Mouse (Mus musculus): ENCODE measurements around the gene Hmcn1.

The Hmcn1 gene

DNA sequence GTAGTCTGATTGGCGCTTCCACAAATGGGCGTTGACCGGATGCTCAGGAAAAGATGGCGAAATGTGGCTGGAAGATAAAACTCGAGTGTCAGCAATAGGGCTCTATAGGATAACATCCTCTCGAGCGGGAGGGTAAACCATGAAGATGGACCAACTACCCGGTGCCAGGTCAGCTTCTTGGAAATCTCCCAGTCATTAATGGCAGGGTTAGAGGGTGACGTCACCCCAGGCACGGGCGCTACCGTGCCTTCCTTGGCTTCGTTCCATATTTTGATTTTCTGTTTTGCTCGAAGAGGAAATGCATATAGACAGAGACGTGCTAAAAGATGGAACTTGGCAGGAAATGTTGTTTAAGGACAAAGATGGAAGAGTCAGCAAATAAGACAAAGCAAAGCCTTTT lies 312.2 kb downstream of the Hmcn1 start:
- DNase-seq (ENCODE audit: inconsistent age in 2 of 2, low spot score in 1 of 2) = peak in 1 of 2 experiments; percentile 32

DNA sequence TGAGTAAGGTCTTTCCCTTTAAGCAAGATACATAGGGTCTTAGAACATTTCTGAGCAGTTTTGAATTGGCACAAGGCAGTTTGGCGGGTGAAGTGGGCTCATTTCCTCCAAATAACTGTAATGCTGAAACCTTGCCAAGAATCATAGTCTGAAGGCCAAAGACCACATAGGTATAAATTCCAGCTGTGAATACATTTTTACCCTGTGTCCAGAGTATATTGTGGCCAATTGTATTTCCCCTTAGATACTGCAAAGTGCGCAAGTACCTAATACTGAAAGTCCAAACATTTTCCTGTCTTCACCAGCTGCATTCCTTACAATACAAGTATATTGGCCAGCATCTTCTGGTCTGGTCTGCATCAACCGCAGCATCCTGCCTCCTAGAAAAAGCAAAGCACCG lies 312.9 kb downstream of the Hmcn1 start:
- DNase-seq (ENCODE audit: inconsistent age in 2 of 2, low spot score in 1 of 2) = peak in 1 of 2 experiments; percentile 27

DNA sequence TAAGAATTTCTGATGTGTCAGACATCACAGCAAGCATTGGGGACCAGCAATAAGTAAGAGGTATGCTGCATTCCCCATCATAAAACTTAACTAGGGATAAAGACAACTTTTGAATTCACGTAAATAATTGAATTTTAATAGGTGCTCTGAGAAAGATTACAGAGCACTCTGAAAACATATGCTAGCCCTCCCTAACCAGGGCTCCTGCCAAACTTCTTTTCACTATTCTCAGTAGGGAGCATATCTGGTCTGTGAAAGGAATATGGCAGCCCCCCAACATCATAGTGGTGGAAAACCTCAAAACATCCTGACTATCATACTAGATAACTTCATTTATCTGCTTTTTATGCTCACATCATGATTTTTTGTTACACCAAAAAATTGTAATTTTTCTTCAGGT lies 347.9 kb downstream of the Hmcn1 start:
- no peak for DNase-seq (ENCODE audit: inconsistent age in 2 of 2, low spot score in 1 of 2)

DNA sequence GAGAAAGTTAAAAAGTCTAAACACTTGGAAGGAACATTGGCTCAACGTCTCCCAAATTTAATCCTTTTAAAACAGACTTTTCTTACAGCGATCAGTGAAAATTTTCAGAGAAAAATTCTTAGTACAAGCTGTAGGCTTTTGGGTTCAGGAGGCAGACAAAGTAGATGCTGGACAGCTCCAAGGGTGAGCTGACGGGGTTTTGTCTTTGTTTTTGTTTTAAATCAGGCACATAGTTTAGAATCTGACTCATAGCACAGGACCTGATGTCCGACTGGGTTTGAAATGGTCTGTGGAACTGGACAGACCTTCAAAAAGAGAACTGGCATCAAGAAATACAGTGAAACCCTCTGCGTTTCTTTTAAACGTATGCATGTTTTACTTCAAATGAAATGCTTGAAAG lies 353.7 kb downstream of the Hmcn1 start:
- DNase-seq (ENCODE audit: inconsistent age in 2 of 2, low spot score in 1 of 2) = peak; percentile 8 to 47

DNA sequence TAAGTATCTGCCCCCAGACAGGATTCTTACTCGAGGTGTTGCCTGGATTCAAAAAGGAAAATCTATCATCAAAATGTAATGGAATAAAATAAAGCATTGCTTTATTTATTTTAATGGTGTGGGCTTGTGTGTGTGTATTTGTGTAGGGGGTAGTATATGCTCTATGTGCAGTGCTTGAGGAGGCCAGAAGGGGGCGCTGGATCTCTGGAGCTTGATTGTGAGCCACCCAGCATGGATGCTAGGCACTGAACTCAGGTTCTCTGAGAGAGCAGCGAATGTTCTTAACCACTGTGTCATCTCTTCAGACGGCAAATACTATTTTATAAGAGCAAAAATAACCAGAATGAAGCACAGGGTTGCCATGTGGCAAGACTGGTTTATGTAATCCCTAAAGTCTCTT lies 360.7 kb downstream of the Hmcn1 start:
- no peak for DNase-seq (ENCODE audit: inconsistent age in 2 of 2, low spot score in 1 of 2)

DNA sequence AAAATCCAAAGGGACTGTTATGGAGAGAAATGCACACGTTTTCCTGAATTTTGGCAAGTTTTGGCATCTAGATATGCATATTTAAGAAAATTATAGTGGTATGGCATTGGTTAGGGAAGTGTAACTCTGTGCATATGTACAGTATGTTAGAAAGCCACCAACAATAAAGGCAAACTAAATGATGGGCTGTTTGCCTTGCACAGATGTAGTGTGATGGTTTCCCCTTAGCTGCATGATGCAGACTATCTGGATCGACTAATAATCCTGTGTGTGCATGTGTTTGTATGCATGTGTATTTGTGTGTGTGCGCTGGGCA lies 361.4 kb downstream of the Hmcn1 start:
- DNase-seq (ENCODE audit: inconsistent age in 2 of 2, low spot score in 1 of 2) = no peak

DNA sequence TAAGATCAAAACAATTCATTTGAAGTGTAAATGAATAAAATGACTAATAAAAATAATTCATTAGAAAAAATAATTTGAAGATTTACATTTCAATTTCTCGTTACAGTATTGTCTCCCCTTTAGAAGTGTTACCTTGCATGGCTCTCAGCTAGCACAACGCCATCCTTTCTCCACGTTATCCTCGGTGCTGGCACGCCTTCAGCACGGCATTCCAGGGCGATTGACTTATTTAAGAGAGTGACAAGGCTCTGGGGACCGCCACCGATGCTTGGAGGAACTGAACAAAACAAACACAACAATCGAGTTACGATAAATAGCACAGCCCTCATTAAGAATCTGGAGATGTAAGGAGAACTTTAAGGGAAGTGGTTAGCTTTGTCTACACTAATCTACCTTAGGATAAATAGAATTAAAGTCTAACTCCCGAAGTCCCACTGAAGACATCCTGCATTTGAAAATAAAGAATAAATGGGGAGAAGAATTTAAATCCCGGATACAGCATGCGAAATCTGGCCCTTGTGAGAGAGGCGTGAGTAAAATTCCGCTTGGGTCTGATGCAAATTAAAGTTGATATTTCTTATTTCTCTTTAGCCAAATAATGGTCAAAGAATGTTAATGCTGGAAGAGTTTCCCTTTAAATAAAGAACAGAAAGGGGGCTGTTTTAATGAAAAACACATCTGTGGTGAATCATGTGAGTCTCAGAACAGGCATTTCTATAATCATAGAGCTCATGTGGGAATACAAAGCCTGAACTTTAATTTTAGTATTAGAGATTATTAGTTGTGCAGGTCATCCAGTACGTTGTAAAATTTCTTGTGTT lies 362.0 kb downstream of the Hmcn1 start:
- no peak for DNase-seq (ENCODE audit: inconsistent age in 2 of 2, low spot score in 1 of 2)

DNA sequence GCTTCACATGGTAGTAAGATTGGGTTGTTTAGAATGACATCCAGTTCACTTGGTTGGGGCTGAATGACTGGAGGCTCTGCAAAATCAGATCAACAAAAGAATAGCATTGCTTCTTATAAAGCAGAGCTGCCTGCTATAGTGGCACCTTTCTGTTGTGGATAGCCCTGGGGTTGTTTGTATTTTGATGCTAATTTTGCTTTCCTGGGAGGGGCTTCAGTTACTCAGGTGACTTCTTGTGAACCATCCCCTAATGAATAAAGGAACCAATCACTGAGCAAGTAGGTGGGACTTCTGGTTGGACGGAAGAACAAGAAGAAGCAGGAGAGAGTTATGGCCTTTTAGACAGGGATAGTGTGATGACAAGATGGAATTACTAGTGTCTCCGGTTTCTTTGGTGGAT lies 370.0 kb downstream of the Hmcn1 start:
- no peak for DNase-seq (ENCODE audit: inconsistent age in 2 of 2, low spot score in 1 of 2)

DNA sequence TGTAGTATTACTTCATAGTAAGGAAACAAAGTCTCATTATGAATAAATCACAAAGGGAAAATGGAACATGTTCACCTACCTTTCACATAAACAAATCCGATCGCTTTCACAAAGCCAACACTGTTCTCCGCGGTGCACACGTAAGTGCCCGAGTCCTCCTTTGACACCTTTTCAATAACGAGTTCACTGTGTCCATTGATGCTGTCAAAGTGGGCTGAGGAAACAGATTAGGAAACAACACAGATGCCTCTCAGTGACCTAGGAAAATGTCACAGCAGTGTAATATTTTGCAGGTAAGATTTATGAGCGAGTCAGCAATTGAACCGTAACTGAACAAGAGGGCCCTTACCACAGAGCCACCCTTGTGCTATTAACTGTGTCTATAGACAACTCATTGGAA lies 382.7 kb downstream of the Hmcn1 start:
- DNase-seq (ENCODE audit: inconsistent age in 2 of 2, low spot score in 1 of 2) = no peak

DNA sequence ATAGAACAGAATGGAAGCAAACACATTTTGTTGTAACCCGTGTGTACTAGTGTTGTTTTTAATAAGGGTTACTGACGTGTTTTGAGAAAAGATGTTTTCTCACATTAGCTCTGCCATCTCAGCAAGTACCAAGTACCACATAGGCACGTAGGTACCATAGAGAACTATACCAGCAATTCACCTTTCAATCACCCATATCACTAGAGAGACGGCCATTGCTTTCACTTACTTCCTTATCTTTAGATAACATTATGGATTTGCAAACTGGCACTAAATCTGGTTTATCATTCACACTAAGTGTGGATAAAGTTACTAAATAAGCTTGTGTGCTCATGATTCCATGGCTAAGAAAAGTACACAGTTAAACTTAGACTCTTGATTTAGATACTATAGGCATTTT lies 387.1 kb downstream of the Hmcn1 start:
- no peak for DNase-seq (ENCODE audit: inconsistent age in 2 of 2, low spot score in 1 of 2)

DNA sequence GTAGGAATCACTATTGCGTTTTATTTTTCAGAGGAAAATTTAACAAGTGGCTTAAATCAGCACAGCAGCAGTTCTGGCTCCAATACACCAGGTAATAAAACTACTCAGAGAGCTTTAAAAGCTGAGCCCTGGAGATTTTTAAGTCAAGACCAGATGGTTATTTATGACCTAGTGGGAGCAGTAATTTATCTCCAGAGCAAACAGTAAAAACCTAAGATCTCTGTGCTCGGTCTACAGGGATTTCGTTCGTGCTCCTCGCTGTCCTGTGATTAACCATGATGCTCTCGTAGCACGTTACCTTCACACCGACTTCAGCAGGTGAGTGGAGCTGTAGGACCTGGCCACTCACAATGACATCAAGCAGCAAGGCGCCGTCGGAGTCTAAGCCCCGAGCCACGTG lies 399.6 kb downstream of the Hmcn1 start:
- DNase-seq (ENCODE audit: inconsistent age in 2 of 2, low spot score in 1 of 2) = no peak

DNA sequence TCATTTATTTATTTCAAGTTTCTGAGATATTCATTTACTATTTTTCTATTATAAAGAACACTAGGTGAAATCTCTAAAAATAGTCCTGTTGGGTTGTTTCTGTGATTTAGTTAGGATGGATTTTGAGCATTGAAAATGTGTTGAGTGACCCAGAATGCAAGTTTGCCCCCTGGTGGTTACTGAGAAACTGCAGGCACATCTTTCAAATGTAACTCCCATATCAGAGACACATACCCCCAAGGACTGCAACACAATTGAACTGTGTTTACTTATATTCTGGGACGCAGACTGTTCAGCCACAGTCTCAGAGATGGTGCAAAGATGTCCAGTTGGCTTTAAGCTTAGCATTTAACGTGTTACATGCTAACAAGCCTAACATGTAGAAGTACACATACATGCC lies 402.0 kb downstream of the Hmcn1 start:
- peak; percentile 28 to 80 for DNase-seq (ENCODE audit: inconsistent age in 2 of 2, low spot score in 1 of 2)

DNA sequence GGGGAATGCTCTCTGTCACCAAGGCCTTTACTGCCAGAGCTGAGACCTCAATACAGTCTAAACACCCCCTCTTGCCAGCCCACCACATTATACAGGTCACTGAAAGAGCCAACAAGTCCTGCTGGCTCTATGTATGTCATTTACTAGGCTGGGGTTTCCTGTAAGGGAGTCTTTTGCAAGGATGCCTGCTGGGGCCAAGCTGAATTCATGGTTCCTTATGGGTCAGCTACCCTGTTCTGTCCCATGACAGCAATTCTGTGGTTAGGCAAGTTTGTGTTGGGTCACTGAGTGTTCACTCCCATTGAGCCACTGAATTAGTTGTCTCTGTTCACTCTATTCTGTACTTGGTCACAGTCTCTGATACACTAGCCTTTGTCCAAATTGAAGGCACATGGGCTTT lies 405.8 kb downstream of the Hmcn1 start:
- DNase-seq (ENCODE audit: inconsistent age in 2 of 2, low spot score in 1 of 2) = no peak

DNA sequence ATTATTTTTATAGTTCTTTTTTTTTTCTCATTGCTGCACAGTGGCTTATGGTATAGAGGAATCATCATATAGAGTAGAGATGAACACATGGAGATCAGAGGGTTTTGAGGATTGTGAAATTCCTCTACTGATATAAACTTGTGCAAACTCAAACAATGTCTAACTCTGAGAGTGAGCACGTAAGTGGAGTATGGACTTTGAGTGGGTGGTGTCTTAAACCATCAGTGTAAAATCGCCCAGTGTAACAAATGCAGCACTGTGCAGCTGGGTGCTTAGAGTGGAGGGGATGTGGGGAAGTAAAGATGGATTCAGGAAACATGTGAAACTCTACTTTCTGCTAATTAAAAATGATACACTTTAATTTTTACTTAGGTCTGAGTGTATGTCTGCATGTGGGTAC lies 408.8 kb downstream of the Hmcn1 start:
- no peak for DNase-seq (ENCODE audit: inconsistent age in 2 of 2, low spot score in 1 of 2)

DNA sequence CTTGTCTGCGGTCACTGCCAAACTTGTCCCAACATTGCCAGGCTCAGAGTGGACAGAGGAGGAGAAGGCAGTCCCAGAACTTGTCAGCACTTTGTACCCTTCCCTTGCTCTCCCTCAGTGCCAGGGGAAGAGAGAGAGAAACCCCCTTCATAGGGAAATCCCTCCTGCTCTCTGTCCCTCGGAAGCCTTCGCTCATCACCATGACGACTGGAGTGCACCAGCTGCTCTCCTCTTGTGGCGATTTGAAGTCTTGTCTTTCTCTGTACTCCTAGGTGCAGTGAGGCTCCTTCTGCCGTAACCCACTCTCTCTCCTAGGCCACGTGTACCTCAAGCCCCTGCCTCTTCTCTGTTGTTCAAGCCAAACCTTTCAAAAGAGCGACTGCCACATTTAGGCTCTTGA lies 409.5 kb downstream of the Hmcn1 start:
- no peak for DNase-seq (ENCODE audit: inconsistent age in 2 of 2, low spot score in 1 of 2)

DNA sequence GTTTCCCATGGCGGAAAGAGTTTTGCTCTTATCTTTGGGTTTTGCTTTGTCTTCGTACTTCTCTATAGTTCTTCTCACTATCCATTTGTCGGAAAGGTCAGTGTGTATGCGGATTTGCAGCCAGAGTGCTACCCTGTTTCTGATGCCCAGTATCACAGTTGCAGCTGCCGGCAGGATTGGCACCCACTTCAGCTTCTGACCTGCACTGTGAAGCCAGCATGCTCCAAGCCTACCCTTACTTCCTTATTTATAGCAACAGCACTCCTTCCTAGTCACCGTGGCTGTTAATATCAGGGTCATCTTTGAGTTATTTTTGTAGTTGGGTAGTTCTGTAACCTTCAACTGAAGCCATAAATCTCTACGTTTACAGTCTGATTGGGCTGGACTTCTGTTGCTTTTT lies 412.7 kb downstream of the Hmcn1 start:
- peak; percentile 12 to 73 for DNase-seq (ENCODE audit: inconsistent age in 2 of 2, low spot score in 1 of 2)

DNA sequence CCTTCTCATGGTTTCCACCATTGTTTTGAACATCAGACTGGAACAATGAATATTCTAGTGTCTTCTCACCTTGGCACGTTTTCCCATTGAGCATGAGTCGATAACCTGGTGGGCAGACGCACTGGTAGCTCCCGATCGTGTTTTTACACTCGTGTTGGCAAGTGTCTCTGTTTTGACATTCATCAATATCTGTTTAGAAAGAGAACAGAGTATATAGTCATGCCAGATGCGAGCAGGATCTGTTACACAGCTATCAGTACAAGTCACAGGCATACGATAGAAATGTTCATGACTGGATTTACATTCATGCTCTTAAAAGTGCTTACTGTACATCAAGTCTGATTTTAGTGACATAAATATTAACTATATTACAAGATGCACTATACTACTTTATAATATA lies 419.8 kb downstream of the Hmcn1 start:
- DNase-seq (ENCODE audit: inconsistent age in 2 of 2, low spot score in 1 of 2) = no peak

DNA sequence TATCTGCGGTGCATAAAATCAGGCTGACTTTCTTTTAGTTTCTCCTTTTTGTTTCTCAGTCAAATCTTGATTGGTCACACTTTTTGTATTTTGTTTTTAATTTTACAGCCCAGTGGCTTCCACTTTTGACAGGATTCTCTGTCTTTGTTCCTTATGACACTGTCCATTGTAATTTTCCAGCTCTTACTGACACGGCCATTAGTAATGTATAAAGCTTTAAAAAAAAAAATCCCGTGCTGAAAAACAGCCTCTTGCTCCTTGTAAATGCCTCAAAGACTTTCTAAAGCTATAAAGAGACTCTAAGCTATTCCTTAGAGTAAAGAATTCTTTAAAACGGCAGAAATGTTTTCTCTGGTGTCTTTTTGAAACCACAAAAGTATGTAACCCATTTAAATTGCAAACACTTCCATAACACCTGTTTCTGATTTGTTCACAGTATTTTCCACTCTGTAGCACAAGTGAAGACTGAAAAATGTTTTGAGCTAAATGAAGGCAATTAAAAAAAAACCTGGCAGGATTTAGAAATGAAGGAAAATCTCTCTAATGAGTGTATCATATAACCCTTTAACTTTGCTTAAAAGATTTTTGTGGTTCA lies 422.6 kb downstream of the Hmcn1 start:
- no peak for DNase-seq (ENCODE audit: inconsistent age in 2 of 2, low spot score in 1 of 2)

DNA sequence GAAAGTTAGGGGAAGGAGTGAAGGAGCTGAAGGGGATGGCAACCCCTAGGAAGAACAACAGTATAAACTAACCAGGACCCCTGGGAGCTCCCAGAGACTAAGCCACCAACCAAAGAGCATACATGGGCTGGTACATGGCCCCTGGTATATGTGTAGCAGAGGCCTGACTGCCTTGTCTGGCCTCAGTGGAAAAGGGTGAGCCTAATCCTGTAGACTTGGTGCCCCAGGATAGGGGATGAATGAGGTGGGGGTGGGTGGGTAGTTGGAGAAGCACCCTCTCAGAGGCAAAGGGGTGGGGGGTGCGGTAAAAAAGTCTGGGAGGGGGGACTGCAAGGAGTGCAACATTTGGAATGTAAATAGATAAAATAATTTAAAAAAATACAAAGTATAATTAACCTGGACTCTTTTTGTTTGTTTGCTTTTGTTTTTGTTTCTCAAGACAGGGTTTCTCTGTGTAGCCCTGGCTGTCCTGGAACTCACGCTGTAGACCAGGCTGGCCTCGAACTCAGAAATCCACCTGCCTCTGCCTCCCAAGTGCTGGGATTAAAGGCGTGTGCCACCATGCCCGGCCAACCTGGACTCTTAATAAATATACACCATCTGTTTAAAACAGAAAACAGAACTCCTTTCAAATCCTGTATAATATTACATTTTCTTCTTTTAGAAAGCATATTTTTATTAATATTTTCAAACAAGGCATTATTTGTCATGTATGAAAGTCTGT lies 423.3 kb downstream of the Hmcn1 start:
- DNase-seq (ENCODE audit: inconsistent age in 2 of 2, low spot score in 1 of 2) = no peak

DNA sequence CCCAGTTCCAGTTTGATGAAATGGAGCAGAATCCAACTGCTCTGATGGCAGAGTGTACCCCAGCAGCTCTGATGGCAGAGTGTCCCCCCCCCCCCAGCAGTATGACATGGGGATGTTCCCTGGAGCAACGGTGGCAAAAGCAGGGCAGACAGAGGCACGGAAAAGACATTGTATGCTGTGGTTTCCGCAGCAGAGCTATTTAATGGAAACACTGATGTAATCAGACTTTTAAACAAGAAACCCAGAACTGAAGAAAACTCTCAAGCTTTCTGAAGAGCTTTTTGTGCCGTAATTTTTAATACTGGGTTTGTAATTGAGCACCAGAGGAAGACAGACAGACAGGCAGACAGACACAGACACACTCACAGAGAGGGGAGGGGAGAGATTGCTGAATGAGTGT lies 426.9 kb downstream of the Hmcn1 start:
- DNase-seq (ENCODE audit: inconsistent age in 2 of 2, low spot score in 1 of 2) = no peak

DNA sequence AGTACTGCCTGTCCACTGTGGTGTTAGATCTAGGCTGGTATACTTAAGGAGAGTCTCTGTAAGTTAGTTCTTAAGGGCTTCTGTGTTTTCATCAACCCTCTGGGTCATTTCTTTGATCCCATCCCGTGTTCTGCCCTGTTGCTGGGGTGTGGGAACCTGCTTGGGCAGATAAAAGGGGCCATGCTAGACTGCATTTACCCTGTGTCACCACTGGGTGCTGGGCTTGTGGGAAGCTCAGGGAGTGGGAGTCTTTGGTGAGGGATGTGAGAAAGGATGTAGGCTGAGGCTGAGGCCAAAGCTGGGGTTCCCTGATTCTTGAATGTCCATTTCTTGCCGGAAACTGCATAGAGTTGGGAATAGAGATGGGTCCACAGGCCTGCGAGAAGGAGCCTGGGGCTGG lies 436.6 kb downstream of the Hmcn1 start:
- no peak for DNase-seq (ENCODE audit: inconsistent age in 2 of 2, low spot score in 1 of 2)

DNA sequence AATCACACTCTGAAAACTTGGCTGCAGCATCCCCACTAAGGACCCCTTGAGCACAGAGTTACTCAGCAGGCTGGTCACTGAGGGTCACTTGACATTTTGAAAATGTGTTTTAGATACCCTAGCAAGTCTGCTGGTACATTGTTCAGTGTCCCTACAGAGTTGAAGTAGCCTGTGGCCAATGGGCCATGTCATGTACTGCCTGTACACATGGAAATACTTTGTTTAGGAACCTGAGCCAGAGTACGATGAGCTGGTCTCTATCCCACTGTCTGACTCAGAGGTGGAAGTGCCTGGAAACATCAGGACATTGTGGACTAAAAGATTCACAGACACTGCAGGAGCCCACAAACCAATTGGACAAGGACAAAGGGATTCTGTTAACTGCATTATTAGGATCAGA lies 441.8 kb downstream of the Hmcn1 start:
- DNase-seq (ENCODE audit: inconsistent age in 2 of 2, low spot score in 1 of 2) = no peak
